Mouse (Mus musculus): ENCODE results near the gene Amz1. TPM values are rescaled to one million over a fixed set of nuclear protein-coding genes. Genes with fewer than 3 reads are reported as not detected.

Amz1 gene
- 0.79 and 1.5 TPM in 2 replicates for polyA plus RNA-seq (2015; fragmentation: Nextera tagmentation; extraction: Ambion mirVana)

DNA sequence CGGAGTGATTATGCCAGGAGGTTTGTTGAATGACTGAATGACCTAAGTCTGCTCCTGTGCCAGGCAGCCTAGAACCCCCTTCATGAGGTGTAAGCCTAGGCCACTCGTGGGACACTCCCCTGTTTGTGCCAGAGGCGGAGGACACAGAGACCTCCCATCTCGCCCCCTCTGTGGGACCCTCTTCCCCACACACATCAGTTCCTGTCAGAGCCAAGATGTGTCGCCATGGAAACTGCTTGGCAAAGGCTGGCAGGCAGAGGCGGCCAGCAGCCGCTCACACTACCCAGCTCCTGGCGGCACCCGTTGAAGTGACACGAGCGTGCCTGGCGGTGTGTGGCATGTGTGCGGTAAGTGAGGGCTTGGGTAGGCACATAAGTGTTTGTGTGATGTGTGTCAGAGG lies at the start of gene Amz1:
TSS of gene Amz1 (plus strand) at position 306 of the 400 bp plus-strand sequence.
- Histone ChIP-seq H3K4me2 (replicated peaks) (no peak within 1 kb of the TSS), H3K27me3 (no peaks in the 10 kb centered on the region), H3K9me3 (replicated peaks) (no peaks in the 10 kb centered on the region), H3K4me3 (replicated peaks) (no peak within 1 kb of the TSS), H3K36me3 (peaks cover 11% of the 10 kb centered on the region), H3K9ac (no peak within 1 kb of the TSS), H3K27ac (replicated peaks) (no peak within 1 kb of the TSS), H3K4me1 (no peaks in the 10 kb centered on the region)
- no peak for ATAC-seq (ENCODE audit: insufficient number of reproducible peaks, low FRiP score, low TSS enrichment, low read depth)
- 62% methylated on average over 13 of the region's 13 CpGs for WGBS

DNA sequence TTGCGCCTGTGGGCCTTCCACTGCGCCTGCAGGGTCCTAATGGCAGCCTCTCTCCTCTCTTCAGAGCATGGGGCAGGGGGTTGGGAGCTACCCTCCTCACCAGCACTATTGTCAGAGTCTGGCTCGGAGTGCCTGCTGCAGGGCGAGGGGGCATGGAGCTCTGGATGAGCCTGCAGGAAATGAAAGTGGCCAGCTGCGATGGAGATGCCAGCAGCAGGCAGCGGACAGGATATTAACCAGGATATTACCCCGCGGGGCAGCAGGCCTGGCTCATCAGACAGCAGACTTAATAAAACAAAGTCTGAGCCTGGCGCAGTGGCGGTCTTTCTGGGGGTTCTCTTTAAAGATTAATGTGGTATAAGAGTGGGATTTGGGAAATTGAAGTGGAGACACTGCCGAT lies 48.8 kb upstream of the Amz1 start:
- peaks cover 51% of the 10 kb centered on the region for H3K36me3 ChIP-seq

GRCm38 (mm10) chr5:140675640-140676039 lies 48.3 kb upstream of the Amz1 start:
- H3K4me3 ChIP-seq (replicated peaks), result no peak overlapping the region
- H3K4me1 ChIP-seq, result no peaks in the 10 kb centered on the region
- no peak overlapping the region for H3K9ac ChIP-seq
- peaks cover 51% of the 10 kb centered on the region for H3K36me3 ChIP-seq
- no peaks in the 10 kb centered on the region for H3K9me3 ChIP-seq (replicated peaks)
- WGBS, result 84% methylated on average over 11 of the region's 11 CpGs
- H3K4me2 ChIP-seq (replicated peaks), result no peak overlapping the region
- ATAC-seq (ENCODE audit: insufficient number of reproducible peaks, low FRiP score, low TSS enrichment, low read depth), result no peak
- H3K27me3 ChIP-seq, result no peaks in the 10 kb centered on the region
- no peak overlapping the region for H3K27ac ChIP-seq (replicated peaks)

More for the DNA sequence above, 48.8 kb upstream of the Amz1 start:
- no peaks in the 10 kb centered on the region for H3K9me3 ChIP-seq (replicated peaks)
- no peak overlapping the region for H3K4me2 ChIP-seq (replicated peaks)
- no peak for ATAC-seq (ENCODE audit: insufficient number of reproducible peaks, low FRiP score, low TSS enrichment, low read depth)
- H3K9ac ChIP-seq, result no peak overlapping the region
- no peak overlapping the region for H3K4me3 ChIP-seq (replicated peaks)
- 74% methylated on average over 11 of the region's 11 CpGs for WGBS
- no peaks in the 10 kb centered on the region for H3K27me3 ChIP-seq
- H3K4me1 ChIP-seq, result no peaks in the 10 kb centered on the region
- H3K27ac ChIP-seq (replicated peaks), result no peak overlapping the region

DNA sequence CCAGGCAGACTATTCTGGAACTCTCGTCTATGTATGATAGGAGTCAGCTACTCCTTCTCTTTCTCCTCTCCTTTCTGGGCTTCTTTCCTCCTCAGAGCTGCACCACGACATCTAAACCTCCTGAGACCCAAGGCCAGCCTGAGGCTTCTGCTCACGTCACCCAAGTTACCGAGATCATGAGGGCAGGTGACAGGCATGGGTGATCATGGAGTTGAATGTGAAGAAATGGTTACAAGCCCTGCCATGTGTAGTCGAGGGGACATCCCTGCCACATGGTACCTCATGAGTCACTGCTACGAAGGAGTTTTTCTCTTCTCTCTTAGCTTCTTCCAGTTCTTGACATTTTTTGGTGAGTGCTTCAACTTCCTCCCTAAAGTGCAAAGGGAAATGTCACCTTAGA lies 46.8 kb upstream of the Amz1 start:
- H3K36me3 ChIP-seq, result peaks cover 50% of the 10 kb centered on the region
- no peak overlapping the region for H3K4me3 ChIP-seq (replicated peaks)
- no peaks in the 10 kb centered on the region for H3K4me1 ChIP-seq
- no peak overlapping the region for H3K4me2 ChIP-seq (replicated peaks)
- H3K27ac ChIP-seq (replicated peaks), result no peak overlapping the region
- no peak for ATAC-seq (ENCODE audit: insufficient number of reproducible peaks, low FRiP score, low TSS enrichment, low read depth)
- no peak overlapping the region for H3K9ac ChIP-seq
- no peaks in the 10 kb centered on the region for H3K9me3 ChIP-seq (replicated peaks)
- 87% methylated on average over 6 of the region's 6 CpGs for WGBS
- no peaks in the 10 kb centered on the region for H3K27me3 ChIP-seq

DNA sequence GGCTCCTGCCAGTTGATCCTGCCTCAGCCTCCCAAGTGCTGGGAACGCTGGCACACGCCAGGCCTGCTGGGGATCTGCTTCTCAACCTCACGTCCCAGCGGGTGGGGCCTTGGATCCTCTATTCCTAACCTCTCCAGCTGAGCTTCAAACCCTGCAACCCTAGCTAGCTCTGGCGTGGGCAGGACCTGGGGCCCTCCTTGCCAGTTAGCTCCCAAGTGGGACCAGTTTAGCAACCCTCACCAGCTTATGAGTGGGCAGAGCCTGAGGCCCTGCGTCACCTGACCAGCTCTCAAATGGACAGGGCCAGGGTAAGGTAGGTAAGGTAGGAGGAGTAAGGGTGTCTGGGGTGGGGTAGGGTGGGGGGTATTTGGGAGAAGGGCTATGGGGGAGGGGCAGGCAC lies 43.9 kb upstream of the Amz1 start:
- no peak for ATAC-seq (ENCODE audit: insufficient number of reproducible peaks, low FRiP score, low TSS enrichment, low read depth)
- H3K36me3 ChIP-seq, result peaks cover 46% of the 10 kb centered on the region
- no peak overlapping the region for H3K9ac ChIP-seq
- 0 out of 2 replicates have a peak, but pooled peaks cover 3% of the 10 kb centered on the region for H3K4me1 ChIP-seq
- no peaks in the 10 kb centered on the region for H3K27me3 ChIP-seq
- no peak overlapping the region for H3K27ac ChIP-seq (replicated peaks)
- no peaks in the 10 kb centered on the region for H3K9me3 ChIP-seq (replicated peaks)
- no peak overlapping the region for H3K4me3 ChIP-seq (replicated peaks)
- 80% methylated on average over 6 of the region's 6 CpGs for WGBS
- H3K4me2 ChIP-seq (replicated peaks), result no peak overlapping the region

GRCm38 (mm10) chr5:140680950-140681349 lies 43.0 kb upstream of the Amz1 start:
- Histone ChIP-seq H3K9me3 (replicated peaks) (no peaks in the 10 kb centered on the region), H3K4me2 (replicated peaks) (no peak overlapping the region), H3K4me3 (replicated peaks) (no peak overlapping the region), H3K27ac (replicated peaks) (no peak overlapping the region), H3K4me1 (0 out of 2 replicates have a peak, but pooled peaks cover 3% of the 10 kb centered on the region), H3K27me3 (no peaks in the 10 kb centered on the region), H3K9ac (no peak overlapping the region), H3K36me3 (peaks cover 44% of the 10 kb centered on the region)
- WGBS, result 88% methylated on average over 1 of the region's 1 CpGs
- ATAC-seq (ENCODE audit: insufficient number of reproducible peaks, low FRiP score, low TSS enrichment, low read depth), result no peak

GRCm38 (mm10) chr5:140682113-140682512 lies 41.8 kb upstream of the Amz1 start:
- ATAC-seq (ENCODE audit: insufficient number of reproducible peaks, low FRiP score, low TSS enrichment, low read depth), result no peak
- 0 out of 2 replicates have a peak, but pooled peaks cover 3% of the 10 kb centered on the region for H3K4me1 ChIP-seq
- no peaks in the 10 kb centered on the region for H3K27me3 ChIP-seq
- H3K36me3 ChIP-seq, result peaks cover 44% of the 10 kb centered on the region
- no peak overlapping the region for H3K27ac ChIP-seq (replicated peaks)
- no peak overlapping the region for H3K4me3 ChIP-seq (replicated peaks)
- no peaks in the 10 kb centered on the region for H3K9me3 ChIP-seq (replicated peaks)
- H3K9ac ChIP-seq, result no peak overlapping the region
- no peak overlapping the region for H3K4me2 ChIP-seq (replicated peaks)
- WGBS, result 89% methylated on average over 6 of the region's 6 CpGs

DNA sequence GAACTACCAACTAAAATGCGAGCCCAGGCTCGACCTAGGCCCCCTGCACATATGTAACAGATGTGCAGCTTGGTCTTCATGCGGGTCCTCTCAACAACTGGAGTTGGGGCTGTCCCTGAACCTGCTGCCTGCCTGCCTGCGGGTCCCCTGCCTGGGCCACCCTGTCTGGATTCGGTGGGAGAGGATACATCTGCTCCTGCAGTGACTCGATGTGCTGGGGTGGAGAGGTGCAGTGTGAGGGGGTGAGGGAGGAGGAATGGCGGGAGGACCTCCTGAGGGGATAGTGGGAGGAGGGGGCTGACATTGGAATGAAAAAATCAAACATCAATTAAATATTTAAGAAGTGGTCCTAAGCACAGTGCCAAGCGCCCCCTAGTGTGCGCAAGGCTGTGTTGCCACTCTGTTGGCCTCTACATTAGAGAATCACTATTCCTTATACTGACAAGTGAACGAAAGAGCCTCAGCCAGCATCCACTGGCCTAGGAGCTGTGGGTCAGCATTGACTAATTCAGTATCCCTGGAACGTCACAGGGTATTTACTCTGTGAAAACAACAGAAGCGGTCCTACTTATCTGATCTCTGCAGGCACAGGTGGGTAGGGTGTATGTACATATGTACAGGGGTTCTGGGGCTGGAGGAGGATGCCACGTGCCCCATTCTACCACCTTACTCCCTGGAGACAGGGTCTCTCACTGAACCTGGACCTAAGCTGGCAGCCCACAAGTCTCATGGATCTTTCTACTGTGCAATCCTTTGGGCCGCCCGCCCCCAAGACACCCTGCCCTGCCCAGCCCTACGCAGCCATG lies 39.4 kb upstream of the Amz1 start:
- 49% methylated on average over 16 of the region's 16 CpGs for WGBS
- Histone ChIP-seq H3K4me2 (replicated peaks) (no peak overlapping the region), H3K27ac (replicated peaks) (no peak overlapping the region), H3K4me1 (0 out of 2 replicates have a peak, but pooled peaks cover 3% of the 10 kb centered on the region), H3K36me3 (peaks cover 52% of the 10 kb centered on the region), H3K4me3 (replicated peaks) (no peak overlapping the region), H3K27me3 (no peaks in the 10 kb centered on the region), H3K9me3 (replicated peaks) (no peaks in the 10 kb centered on the region), H3K9ac (no peak overlapping the region)
- 0 out of 2 replicates have a peak, but pooled peaks have one; percentile 6 for ATAC-seq (ENCODE audit: insufficient number of reproducible peaks, low FRiP score, low TSS enrichment, low read depth)

DNA sequence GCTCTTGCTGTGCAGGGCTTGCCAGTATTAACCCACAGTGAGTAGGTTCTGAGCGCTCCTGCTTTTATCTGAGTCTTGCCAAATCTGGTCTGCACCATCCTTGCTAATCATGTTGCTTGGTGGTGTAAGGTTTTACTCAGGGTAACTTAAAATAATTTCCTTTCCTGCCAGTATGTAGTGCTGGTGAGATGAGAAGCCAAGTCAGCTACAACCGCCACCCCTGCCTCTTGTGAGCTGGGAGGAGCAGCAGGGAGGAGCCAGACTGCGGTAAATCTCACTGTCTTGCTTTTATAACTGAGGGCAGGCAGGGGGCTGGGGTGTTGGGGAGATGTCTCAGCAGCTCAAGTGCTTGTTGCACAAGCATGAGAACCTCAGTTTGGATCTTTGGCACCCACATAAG lies 35.5 kb upstream of the Amz1 start:
- Histone ChIP-seq H3K9me3 (replicated peaks) (no peaks in the 10 kb centered on the region), H3K9ac (no peak overlapping the region), H3K4me1 (0 out of 2 replicates have a peak, but pooled peaks cover 9% of the 10 kb centered on the region), H3K36me3 (peaks cover 60% of the 10 kb centered on the region), H3K4me3 (replicated peaks) (no peak overlapping the region), H3K27ac (replicated peaks) (no peak overlapping the region), H3K4me2 (replicated peaks) (no peak overlapping the region), H3K27me3 (no peaks in the 10 kb centered on the region)
- WGBS, result 66% methylated on average over 3 of the region's 3 CpGs
- ATAC-seq (ENCODE audit: insufficient number of reproducible peaks, low FRiP score, low TSS enrichment, low read depth), result no peak

DNA sequence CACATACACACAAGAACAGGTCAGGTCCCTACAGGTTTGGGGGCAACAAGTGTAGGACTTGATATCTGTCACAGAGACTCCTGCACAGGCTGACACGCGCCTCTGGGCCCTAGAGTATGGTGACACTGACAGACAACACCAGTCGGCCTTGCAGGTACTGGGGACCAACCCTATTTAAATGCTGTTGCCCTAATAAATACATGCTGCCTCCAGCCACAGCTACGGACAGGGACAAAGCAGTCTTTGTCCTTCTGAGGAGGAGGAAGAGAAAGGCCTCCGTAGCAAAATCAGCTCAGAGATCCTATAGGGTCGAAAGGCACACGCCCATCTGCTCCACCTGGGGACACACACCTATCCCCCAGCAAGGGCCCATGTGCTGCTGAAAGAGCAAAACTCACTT lies 27.9 kb upstream of the Amz1 start:
- Histone ChIP-seq H3K9ac (no peak overlapping the region), H3K4me3 (replicated peaks) (no peak overlapping the region), H3K9me3 (replicated peaks) (no peaks in the 10 kb centered on the region), H3K27ac (replicated peaks) (no peak overlapping the region), H3K36me3 (peaks cover 43% of the 10 kb centered on the region), H3K27me3 (no peaks in the 10 kb centered on the region), H3K4me2 (replicated peaks) (no peak overlapping the region), H3K4me1 (peaks cover 12% of the 10 kb centered on the region)
- ATAC-seq (ENCODE audit: insufficient number of reproducible peaks, low FRiP score, low TSS enrichment, low read depth), result no peak
- 74% methylated on average over 7 of the region's 7 CpGs for WGBS

DNA sequence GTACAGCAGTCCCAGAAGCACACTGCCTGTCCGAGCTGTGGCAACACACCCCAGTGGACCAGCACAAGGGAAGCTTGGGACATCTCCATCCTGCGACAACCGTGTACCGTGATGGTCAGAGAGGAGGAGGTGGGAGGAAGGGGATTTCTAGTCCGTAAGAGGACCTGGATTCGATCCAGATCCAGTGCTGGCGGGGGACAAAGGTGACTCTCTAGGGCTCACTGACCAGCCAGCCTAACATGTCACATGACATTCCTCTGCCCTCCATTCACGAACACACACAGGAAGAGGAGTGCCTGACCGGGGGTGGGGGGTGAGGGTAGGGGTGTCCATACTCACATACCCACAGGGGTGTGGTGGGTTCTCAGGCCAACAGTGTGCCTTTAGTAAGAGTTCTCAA lies 24.2 kb upstream of the Amz1 start:
- H3K9ac ChIP-seq, result no peak overlapping the region
- H3K4me1 ChIP-seq, result peaks cover 31% of the 10 kb centered on the region
- no peaks in the 10 kb centered on the region for H3K9me3 ChIP-seq (replicated peaks)
- no peak overlapping the region for H3K4me2 ChIP-seq (replicated peaks)
- no peak overlapping the region for H3K4me3 ChIP-seq (replicated peaks)
- ATAC-seq (ENCODE audit: insufficient number of reproducible peaks, low FRiP score, low TSS enrichment, low read depth), result no peak
- no peak overlapping the region for H3K27ac ChIP-seq (replicated peaks)
- H3K27me3 ChIP-seq, result no peaks in the 10 kb centered on the region
- 86% methylated on average over 9 of the region's 9 CpGs for WGBS
- H3K36me3 ChIP-seq, result peaks cover 28% of the 10 kb centered on the region

DNA sequence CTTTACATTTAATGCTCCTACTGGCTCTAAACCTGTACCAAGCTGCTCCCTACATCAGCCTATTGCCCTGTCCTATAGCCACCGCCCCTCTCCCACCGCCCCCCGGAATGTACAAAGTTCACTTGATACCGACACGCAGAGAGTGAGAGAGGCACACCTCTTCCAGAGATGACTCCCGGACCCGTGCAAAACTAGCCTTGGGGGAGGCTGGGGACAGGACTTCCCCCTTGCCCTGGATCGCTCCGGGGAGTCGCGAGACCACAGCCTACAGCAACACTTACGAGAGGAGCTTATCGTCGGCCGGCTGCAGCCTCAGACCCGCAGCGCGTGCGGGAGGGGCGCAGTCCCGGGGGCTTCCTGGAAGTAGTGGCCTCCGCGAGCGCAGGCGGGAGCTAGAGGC lies 22.3 kb upstream of the Amz1 start:
- Histone ChIP-seq H3K4me1 (peaks cover 42% of the 10 kb centered on the region), H3K27ac (replicated peaks) (peak overlapping the region; percentile 91), H3K4me2 (replicated peaks) (peak overlapping the region; percentile 74), H3K9me3 (replicated peaks) (no peaks in the 10 kb centered on the region), H3K27me3 (no peaks in the 10 kb centered on the region), H3K36me3 (peaks cover 17% of the 10 kb centered on the region), H3K9ac (peak overlapping the region; percentile 77), H3K4me3 (replicated peaks) (peak overlapping the region; percentile 85)
- ATAC-seq (ENCODE audit: insufficient number of reproducible peaks, low FRiP score, low TSS enrichment, low read depth), result 0 out of 2 replicates have a peak, but pooled peaks have one; percentile 0
- under 1% methylated on average over 25 of the region's 25 CpGs for WGBS
